Mouse (Mus musculus) intestine, embryonic 14.5 days (tissue): Measurements from ENCODE around the gene Adcy3. TPM values are rescaled to one million over a fixed set of nuclear protein-coding genes. Genes with fewer than 3 reads are reported as not detected.
"Not testable (repeated sequence)": the region's sequence is repeated elsewhere in the genome, so short reads cannot be mapped to it uniquely, and the experiment has no call there.

Experiments used
- ATAC-seq: fragments of 200-750 bp; cut with Nextera tagmentation; replicated peaks from 2 replicates; pipeline ENCODE4 v1.8.0; 2017; ENCODE audit warnings: low read depth, moderate number of reproducible peaks, moderate TSS enrichment, moderate library complexity; ENCODE audit not compliant: low FRiP score, low TSS enrichment
- DNase-seq: peaks from one replicate; pipeline ENCODE4 v3.0.0-alpha.2; 2018; ENCODE audit warnings: low spot score
- H3K27ac ChIP-seq: fragments of 300-500 bp; sonication (generic); 2 replicates; pipeline ENCODE4 v1.5.1; 2014; ENCODE audit warnings: low read depth, mild to moderate bottlenecking, control low read depth
- H3K27me3 ChIP-seq: fragments of 300-500 bp; sonication (generic); replicated peaks from 2 replicates; pipeline ENCODE4 v1.6.1; 2014; ENCODE audit warnings: low read length, control low read depth; ENCODE audit not compliant: control insufficient read depth, insufficient read depth
- H3K36me3 ChIP-seq: fragments of 300-500 bp; sonication (generic); 2 replicates; pipeline ENCODE4 v1.6.1; 2014; ENCODE audit warnings: low read length, control low read depth; ENCODE audit not compliant: control insufficient read depth, insufficient read depth
- H3K4me1 ChIP-seq: fragments of 300-500 bp; sonication (generic); replicated peaks from 2 replicates; pipeline ENCODE4 v1.6.1; 2014; ENCODE audit warnings: low read length, control low read depth, mixed read lengths; ENCODE audit not compliant: control insufficient read depth, insufficient read depth
- H3K4me2 ChIP-seq: fragments of 300-500 bp; sonication (generic); 2 replicates; pipeline ENCODE4 v1.6.1; 2014; ENCODE audit warnings: low read length
- H3K4me3 ChIP-seq: fragments of 300-500 bp; sonication (generic); 2 replicates; pipeline ENCODE4 v1.5.1; 2014; ENCODE audit warnings: low read depth, low read length, control low read depth, mixed read lengths
- H3K9ac ChIP-seq: fragments of 300-500 bp; sonication (generic); 2 replicates; pipeline ENCODE4 v1.6.1; 2014; ENCODE audit warnings: mild to moderate bottlenecking, low read length
- H3K9me3 ChIP-seq: fragments of 300-500 bp; sonication (generic); 2 replicates; pipeline ENCODE4 v1.6.1; 2016; ENCODE audit warnings: low read length, control low read depth; ENCODE audit not compliant: control insufficient read depth
- WGBS: fragments of 180-500 bp; shearing (Covaris S2); extraction: QIAGEN DNeasy Blood & Tissue Kit; methylation state at CpG from one replicate; pipeline ENCODE4 v1.1.7; 2014; 5-methylcytosine and 5-hydroxymethylcytosine counted together
- polyA plus RNA-seq: library from polyadenylated mRNA; unstranded; fragments of >200 nt; fragmentation: Nextera tagmentation; extraction: Ambion mirVana; gene quantifications from 2 replicates; pipeline ENCODE4 v1.2.1, GENCODE M21; 2014

Adcy3 gene
- polyA plus RNA-seq, 1 experiment from 2014 or later = 7.1 TPM

- H3K4me3 ChIP-seq = no peak overlapping the region
- peaks cover 6% of the 10 kb centered on the region for H3K4me1 ChIP-seq
- peaks cover 4% of the 10 kb centered on the region; the same call in 1 of the 2 replicates for H3K36me3 ChIP-seq
- ATAC-seq (no peak), DNase-seq (no peak)
- no peaks in the 10 kb centered on the region for H3K27me3 ChIP-seq
- H3K9ac ChIP-seq = no peak overlapping the region
- no peak overlapping the region for H3K4me2 ChIP-seq
- no peaks in the 10 kb centered on the region for H3K9me3 ChIP-seq
- H3K27ac ChIP-seq = no peak overlapping the region
- 90% methylated on average over 15 of the region's 15 CpGs for WGBS
These were observed 104.6 kb downstream of the Adcy3 start for GRCm38 (mm10) chr12:4237481-4237880.

- WGBS = 51% methylated on average over 6 of the region's 8 CpGs
- not testable (repeated sequence) for H3K36me3 ChIP-seq, H3K27ac ChIP-seq, ATAC-seq, H3K9me3 ChIP-seq, H3K4me1 ChIP-seq, H3K4me3 ChIP-seq, H3K9ac ChIP-seq, DNase-seq, H3K4me2 ChIP-seq, H3K27me3 ChIP-seq
These were observed 107.4 kb downstream of the Adcy3 start for GRCm38 (mm10) chr12:4240281-4240680.

DNA sequence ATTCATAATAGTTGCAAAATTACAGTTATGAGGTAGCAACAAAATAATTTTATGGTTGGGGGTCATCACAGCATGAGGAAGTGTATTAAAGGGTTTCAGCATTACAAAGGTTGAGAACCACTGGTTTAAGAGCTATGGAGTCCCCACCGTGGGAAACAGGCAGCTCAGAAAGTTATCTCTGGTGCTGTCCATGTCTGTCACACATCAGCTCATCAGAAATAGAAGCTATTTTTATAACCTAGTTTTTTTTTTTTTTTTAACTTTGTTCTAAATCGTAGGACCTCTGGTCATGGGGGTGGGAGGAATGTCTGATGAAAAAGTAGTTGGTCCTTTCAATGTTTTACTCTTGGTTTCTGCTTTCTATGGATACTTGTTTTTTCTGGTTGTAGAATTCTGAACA, 110.9 kb downstream of the Adcy3 start:
- ATAC-seq = no peak
- Histone ChIP-seq H3K4me1 (no peaks in the 10 kb centered on the region), H3K36me3 (peaks cover 5% of the 10 kb centered on the region; the same call in 1 of the 2 replicates), H3K4me3 (no peak overlapping the region), H3K9me3 (no peaks in the 10 kb centered on the region), H3K9ac (no peak overlapping the region), H3K27ac (no peak overlapping the region), H3K4me2 (no peak overlapping the region), H3K27me3 (no peaks in the 10 kb centered on the region)
- 79% methylated on average over 2 of the region's 2 CpGs for whole genome bisulfite sequencing
- no peak for DNase-seq

DNA sequence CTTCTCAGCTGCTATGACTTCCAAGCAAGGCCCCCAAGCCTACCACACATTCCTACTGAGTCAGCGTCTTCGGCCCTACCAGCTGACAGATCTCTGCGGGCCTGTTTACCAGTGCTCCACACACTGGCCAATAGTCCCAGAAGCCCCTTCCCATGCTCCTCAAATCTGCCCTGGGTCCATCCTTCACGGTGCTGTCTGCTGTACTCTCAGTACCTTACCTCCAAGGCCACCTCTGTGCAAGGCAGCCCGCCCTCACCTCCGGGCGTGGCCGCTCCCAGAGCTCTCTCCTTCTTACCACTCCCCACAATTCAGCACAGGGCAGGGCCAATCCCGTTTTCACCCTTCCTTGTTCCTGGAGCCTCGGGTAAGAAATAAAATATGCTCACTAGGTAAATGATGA, 112.8 kb downstream of the Adcy3 start:
- H3K4me2 ChIP-seq = no peak overlapping the region
- ATAC-seq (no peak; the same call in 1 of the 2 replicates), DNase-seq (no peak)
- H3K4me3 ChIP-seq = no peak overlapping the region
- H3K27me3 ChIP-seq = no peaks in the 10 kb centered on the region
- no peak overlapping the region for H3K9ac ChIP-seq
- H3K4me1 ChIP-seq = no peaks in the 10 kb centered on the region
- WGBS = 69% methylated on average over 10 of the region's 10 CpGs
- H3K27ac ChIP-seq = no peak overlapping the region
- H3K36me3 ChIP-seq = peaks cover 5% of the 10 kb centered on the region; the same call in 1 of the 2 replicates
- no peaks in the 10 kb centered on the region for H3K9me3 ChIP-seq

DNA sequence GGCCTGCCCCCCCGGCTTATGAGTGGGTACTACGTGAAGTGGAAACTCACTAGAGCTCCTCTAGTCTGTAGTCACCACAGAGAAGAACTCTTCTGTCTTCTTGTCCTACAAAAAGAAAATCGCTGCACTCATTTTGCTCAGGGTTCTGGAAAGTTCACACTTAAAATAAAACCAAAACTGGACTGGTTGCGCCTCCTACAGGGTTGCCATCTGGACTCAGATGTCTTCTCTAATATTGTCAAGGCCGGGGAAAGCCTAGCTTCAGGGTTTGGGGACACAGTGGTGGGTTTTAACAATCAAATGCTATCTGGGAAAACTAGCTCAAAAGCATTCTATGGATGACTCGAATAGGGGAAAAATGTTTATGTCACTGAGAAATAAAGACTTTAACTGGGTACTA, 116.9 kb downstream of the Adcy3 start:
- no peaks in the 10 kb centered on the region for H3K27me3 ChIP-seq
- H3K4me3 ChIP-seq = no peak overlapping the region
- peaks cover 10% of the 10 kb centered on the region; the same call in 1 of the 2 replicates for H3K36me3 ChIP-seq
- DNase-seq = no peak
- no peak for ATAC-seq
- H3K9me3 ChIP-seq = no peaks in the 10 kb centered on the region
- H3K4me2 ChIP-seq = no peak overlapping the region
- H3K27ac ChIP-seq = no peak overlapping the region
- no peak overlapping the region for H3K9ac ChIP-seq
- 88% methylated on average over 6 of the region's 6 CpGs for WGBS
- no peaks in the 10 kb centered on the region for H3K4me1 ChIP-seq

- H3K27ac ChIP-seq = no peak overlapping the region
- H3K4me1 ChIP-seq = no peaks in the 10 kb centered on the region
- H3K4me2 ChIP-seq = no peak overlapping the region
- no peak for DNase-seq
- H3K27me3 ChIP-seq = no peaks in the 10 kb centered on the region
- 0 out of 2 replicates have a peak, but pooled peaks cover 5% of the 10 kb centered on the region for H3K36me3 ChIP-seq
- no peak overlapping the region for H3K9ac ChIP-seq
- no peak overlapping the region for H3K4me3 ChIP-seq
- 73% methylated on average over 16 of the region's 16 CpGs for WGBS
- no peaks in the 10 kb centered on the region for H3K9me3 ChIP-seq
- no peak for ATAC-seq
These were observed 120.1 kb downstream of the Adcy3 start for GRCm38 (mm10) chr12:4252742-4253655.

Other genes with a start within 250 kb of the Adcy3 start
- 3.2 TPM in 2 replicates for gene Pomc, start 178.2 kb upstream of the Adcy3 start, polyA plus RNA-seq
- 3.2 and 3.7 TPM in 2 replicates for gene Efr3b, start 94.2 kb upstream of the Adcy3 start, polyA plus RNA-seq
- 7.9 and 9.7 TPM in 2 replicates for gene Dnajc27, start 50.5 kb upstream of the Adcy3 start, polyA plus RNA-seq
- 6.7 and 7.6 TPM in 2 replicates for gene Ptrhd1, start 100.9 kb downstream of the Adcy3 start, polyA plus RNA-seq
- 13.3 and 14.0 TPM in 2 replicates for gene Cenpo, start 101.2 kb downstream of the Adcy3 start, polyA plus RNA-seq